Mouse (Mus musculus) ES-CJ7 (cell line): ENCODE results near the gene Slc52a3.
"Not testable (repeated sequence)": the region's sequence is repeated elsewhere in the genome, so short reads cannot be mapped to it uniquely, and the experiment has no call there.

ENCODE experiments used
- DNase-seq: peaks from one replicate; pipeline ENCODE4 v3.0.0; 2011; ENCODE audit warnings: low read depth, low spot score

Gene Slc52a3

GRCm38 (mm10) chr2:151973595-151974562, 22.4 kb upstream of the Slc52a3 start:
- no peak for DNase-seq

- DNase-seq: no peak
These were observed 21.0 kb upstream of the Slc52a3 start for GRCm38 (mm10) chr2:151975295-151975694.

- DNase-seq: no peak
These were observed 20.2 kb upstream of the Slc52a3 start for GRCm38 (mm10) chr2:151976067-151976466.

GRCm38 (mm10) chr2:151977689-151978440, 18.4 kb upstream of the Slc52a3 start:
- no peak for DNase-seq

GRCm38 (mm10) chr2:151978494-151978893, 17.8 kb upstream of the Slc52a3 start:
- DNase-seq: no peak

- DNase-seq: peak; percentile 63
These were observed 16.6 kb upstream of the Slc52a3 start, which contains the start of gene Fam110a for GRCm38 (mm10) chr2:151979470-151980354. Gene Fam110a, minus strand, starts transcription at chr2:151980219.

GRCm38 (mm10) chr2:151980355-151980693, 16.0 kb upstream of the Slc52a3 start:
- DNase-seq: no peak

GRCm38 (mm10) chr2:151981268-151981667, 15.0 kb upstream of the Slc52a3 start:
- DNase-seq: no peak

- DNase-seq: no peak
These were observed 13.8 kb upstream of the Slc52a3 start for GRCm38 (mm10) chr2:151982476-151982875.

GRCm38 (mm10) chr2:151984019-151984418, 12.3 kb upstream of the Slc52a3 start:
- DNase-seq: no peak

- DNase-seq: no peak
These were observed 10.7 kb upstream of the Slc52a3 start for GRCm38 (mm10) chr2:151985426-151986172.

- no peak for DNase-seq
These were observed 9.4 kb upstream of the Slc52a3 start for GRCm38 (mm10) chr2:151986958-151987357.

GRCm38 (mm10) chr2:151988978-151989377, 7.3 kb upstream of the Slc52a3 start:
- no peak for DNase-seq

GRCm38 (mm10) chr2:151990985-151991394, 5.3 kb upstream of the Slc52a3 start:
- DNase-seq: peak; percentile 70

GRCm38 (mm10) chr2:151991446-151991845, 4.9 kb upstream of the Slc52a3 start:
- no peak for DNase-seq

GRCm38 (mm10) chr2:151994350-151995122, 1.8 kb upstream of the Slc52a3 start:
- peak; percentile 87 for DNase-seq

GRCm38 (mm10) chr2:151997190-151997575, 872 bp downstream of the Slc52a3 start:
- not testable (repeated sequence) for DNase-seq

GRCm38 (mm10) chr2:151997776-151998504, 1.6 kb downstream of the Slc52a3 start:
- peak; percentile 74 for DNase-seq

GRCm38 (mm10) chr2:151998505-151998899, 2.2 kb downstream of the Slc52a3 start:
- no peak for DNase-seq
